Mouse (Mus musculus): ENCODE measurements around the gene Sv2a. TPM values are rescaled to one million over a fixed set of nuclear protein-coding genes. Genes with fewer than 3 reads are reported as not detected.
A peak's percentile ranks its signal among the peaks of the same experiment; 100 is the strongest.

The Sv2a gene
- polyA plus RNA-seq, 1 experiment from 2014 or later: 2.2 TPM

- no peaks in the 10 kb centered on the region for H3K9me3 ChIP-seq (ENCODE audit: control insufficient read depth, low read length)
- ATAC-seq (ENCODE audit: low FRiP score, low TSS enrichment): no peak
- peak overlapping the region; percentile 43; the same call in 1 of the 2 replicates for H3K4me3 ChIP-seq (ENCODE audit: low read length)
- H3K9ac ChIP-seq (ENCODE audit: low read depth, low read length): peak overlapping the region; percentile 79; the same call in 1 of the 2 replicates
- H3K4me1 ChIP-seq (ENCODE audit: control insufficient read depth, insufficient read depth, low read length): peaks cover 24% of the 10 kb centered on the region
- WGBS: 81% methylated on average over 7 of the region's 7 CpGs
- peak overlapping the region; percentile 99 for H3K27ac ChIP-seq (ENCODE audit: low read depth, low read length)
- H3K36me3 ChIP-seq (ENCODE audit: control insufficient read depth, insufficient read depth, low read length): no peaks in the 10 kb centered on the region
- H3K27me3 ChIP-seq (ENCODE audit: control insufficient read depth, insufficient read depth, low read length): no peaks in the 10 kb centered on the region
- peak overlapping the region; percentile 42 for H3K4me2 ChIP-seq (replicated peaks; ENCODE audit: low read depth, low read length)
Observed at GRCm38 (mm10) chr3:96243921-96244572, 63.1 kb downstream of the Sv2a start.

Small RNA genes within 50 kb of the gene (microRNA-seq; reads per million reads assigned to microRNA genes)
- gene Gm44492 (0.84 reads per million), gene Gm47311 (not detected)

Other genes with a start within 250 kb of the Sv2a start
- gene Plekho1, start 185.2 kb upstream of the Sv2a start, polyA plus RNA-seq (2014; fragmentation: Nextera tagmentation; extraction: Ambion mirVana): 39.3 and 48.0 TPM in 2 replicates
- gene Vps45, start 122.7 kb upstream of the Sv2a start, polyA plus RNA-seq (2014; fragmentation: Nextera tagmentation; extraction: Ambion mirVana): 24.3 and 33.0 TPM in 2 replicates
- gene Otud7b, start 76.6 kb upstream of the Sv2a start, polyA plus RNA-seq (2014; fragmentation: Nextera tagmentation; extraction: Ambion mirVana): 9.4 and 18.1 TPM in 2 replicates
- gene Mtmr11, start 19.1 kb upstream of the Sv2a start, polyA plus RNA-seq (2014; fragmentation: Nextera tagmentation; extraction: Ambion mirVana): 14.0 and 22.6 TPM in 2 replicates
- 220 and 235 TPM in 2 replicates for gene Sf3b4, start 8.8 kb upstream of the Sv2a start, polyA plus RNA-seq (2014; fragmentation: Nextera tagmentation; extraction: Ambion mirVana)
- gene Bola1, start 38.6 kb downstream of the Sv2a start, polyA plus RNA-seq (2014; fragmentation: Nextera tagmentation; extraction: Ambion mirVana): 65.0 and 70.9 TPM in 2 replicates
- 2.2 and 2.4 TPM in 2 replicates for gene Hist2h2ab, start 38.7 kb downstream of the Sv2a start, polyA plus RNA-seq (2014; fragmentation: Nextera tagmentation; extraction: Ambion mirVana)
- 11.3 and 17.1 TPM in 2 replicates for gene Hist2h2ac, start 39.7 kb downstream of the Sv2a start, polyA plus RNA-seq (2014; fragmentation: Nextera tagmentation; extraction: Ambion mirVana)
- 9.2 and 13.1 TPM in 2 replicates for gene Hist2h2be, start 40.0 kb downstream of the Sv2a start, polyA plus RNA-seq (2014; fragmentation: Nextera tagmentation; extraction: Ambion mirVana)
- gene Hist2h3c2, start 58.0 kb downstream of the Sv2a start, polyA plus RNA-seq (2014; fragmentation: Nextera tagmentation; extraction: Ambion mirVana): 5.4 and 6.9 TPM in 2 replicates
- gene Hist2h2aa2, start 59.1 kb downstream of the Sv2a start, polyA plus RNA-seq (2014; fragmentation: Nextera tagmentation; extraction: Ambion mirVana): 33.3 and 69.4 TPM in 2 replicates
- gene Hist2h2aa1, start 64.3 kb downstream of the Sv2a start, polyA plus RNA-seq (2014; fragmentation: Nextera tagmentation; extraction: Ambion mirVana): 18.3 and 20.3 TPM in 2 replicates
- 0.91 and 2.4 TPM in 2 replicates for gene Hist2h3c1, start 65.5 kb downstream of the Sv2a start, polyA plus RNA-seq (2014; fragmentation: Nextera tagmentation; extraction: Ambion mirVana)
- gene Hist2h4, start 82.2 kb downstream of the Sv2a start, polyA plus RNA-seq (2014; fragmentation: Nextera tagmentation; extraction: Ambion mirVana): 8.9 and 10.8 TPM in 2 replicates
- 72.6 and 85.9 TPM in 2 replicates for gene Hist2h3b, start 87.5 kb downstream of the Sv2a start, polyA plus RNA-seq (2014; fragmentation: Nextera tagmentation; extraction: Ambion mirVana)
- gene Hist2h2bb, start 88.6 kb downstream of the Sv2a start, polyA plus RNA-seq (2014; fragmentation: Nextera tagmentation; extraction: Ambion mirVana): 21.8 and 45.2 TPM in 2 replicates
- 1.8 and 2.2 TPM in 2 replicates for gene Fcgr1, start 112.8 kb downstream of the Sv2a start, polyA plus RNA-seq (2014; fragmentation: Nextera tagmentation; extraction: Ambion mirVana)

All from kidney, embryonic 14.5 days (tissue).